Mouse (Mus musculus): ENCODE data around the gene Foxo3.

DNA sequence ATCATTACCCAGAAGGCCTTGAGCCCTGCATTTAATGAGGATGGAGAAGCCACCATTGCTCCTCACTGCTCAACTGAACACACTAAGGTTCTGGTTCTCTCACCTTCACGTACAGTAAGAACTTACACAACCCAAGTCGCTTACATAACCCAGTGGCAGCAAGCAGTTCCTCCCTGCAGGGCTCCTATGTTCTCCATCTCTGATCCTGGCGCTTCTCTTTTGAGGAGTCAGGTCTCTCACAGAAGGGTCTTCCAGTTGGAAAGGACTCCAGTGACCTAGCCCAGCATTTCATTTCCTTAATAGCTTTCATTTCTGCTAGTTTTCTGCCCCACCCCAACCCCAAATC is 31.3 kb downstream of the Foxo3 start:
- TF ChIP-seq CTCF (IDR thresholded peaks at IDR 0.05; ENCODE audit: extremely low read depth, insufficient read depth, low read length) = no peak
- TF ChIP-seq POLR2A (IDR thresholded peaks at IDR 0.05; ENCODE audit: extremely low read depth, insufficient read depth, low read length) = no peak

All from cortical plate, adult 2 months (tissue).